8 mouse cellular contexts compared by ENCODE assay signal in the genomic region with DNA sequence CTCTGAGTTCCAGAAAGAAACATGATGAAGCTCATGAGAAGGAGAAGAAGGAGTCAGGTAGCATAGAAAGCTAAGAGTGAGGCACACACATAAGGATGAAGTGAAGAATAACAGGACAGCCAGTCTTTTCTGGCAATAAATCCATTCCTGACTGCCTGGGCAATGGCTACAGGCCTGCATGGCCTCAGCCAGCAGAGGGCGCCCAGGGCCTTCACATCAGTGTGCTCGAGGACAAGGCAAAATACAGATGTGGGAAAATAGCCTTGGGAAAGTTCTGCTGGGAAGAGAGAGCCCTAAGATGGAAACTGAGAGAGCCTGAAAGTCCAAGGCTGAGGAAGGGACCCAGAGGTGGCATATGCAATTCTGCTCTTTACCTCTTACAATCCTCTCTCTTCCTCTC. TPM values are rescaled to one million over a fixed set of nuclear protein-coding genes. Genes with fewer than 3 reads are reported as not detected.
DNase-seq lines count a peak whose midpoint lies in the region; ATAC-seq and TF ChIP-seq lines count a peak whose summit lies in the region.

No protein-coding gene starts in this region.

- peak; percentile 59 for DNase-seq in brain, embryonic 18.5 days (ENCODE audit: low read depth, low spot score)
- DNase-seq in forebrain, embryonic 11.5 days (ENCODE audit: low spot score) = peak; percentile 89
- peak; percentile 86 to 91 for DNase-seq in heart, postnatal 14 days
- peak; percentile 63 to 90 for DNase-seq in kidney, postnatal 36 days
- no peak for DNase-seq in liver, embryonic 14.5 days (ENCODE audit: low read depth in 3 of 3, low spot score in 3 of 3)
- peak; percentile 45 for DNase-seq in ovary, adult 18-20 months (ENCODE audit: low spot score)
- peak; percentile 60 for DNase-seq in urinary bladder, adult 2 months (ENCODE audit: low spot score)

- H3K36me3 ChIP-seq in E14TG2a.4 (ENCODE audit: insufficient read depth, low read length) = no peaks in the 10 kb centered on the region
- no peaks in the 10 kb centered on the region for H3K36me3 ChIP-seq in forebrain, embryonic 11.5 days (ENCODE audit: control insufficient read depth, insufficient read depth, low read length)
- H3K36me3 ChIP-seq in liver, embryonic 14.5 days (replicated peaks; ENCODE audit: control insufficient read depth, insufficient read depth, low read depth) = no peaks in the 10 kb centered on the region

- H3K9me3 ChIP-seq in E14TG2a.4 (ENCODE audit: low read length) = no peaks in the 10 kb centered on the region
- no peaks in the 10 kb centered on the region for H3K9me3 ChIP-seq in forebrain, embryonic 11.5 days (ENCODE audit: control insufficient read depth, low read length)
- no peaks in the 10 kb centered on the region for H3K9me3 ChIP-seq in liver, embryonic 14.5 days (ENCODE audit: control insufficient read depth, low read length)

- H3K9ac ChIP-seq in forebrain, embryonic 11.5 days (ENCODE audit: low read length) = no peak overlapping the region
- no peak overlapping the region for H3K9ac ChIP-seq in liver, embryonic 14.5 days (replicated peaks)

- no peak for TF ChIP-seq EP300 in liver, embryonic 14.5 days (IDR thresholded peaks at IDR 0.05; ENCODE audit: low read depth)

- 0% methylated on average over 2 of the region's 2 CpGs for WGBS in forebrain, embryonic 11.5 days
- 0% methylated on average over 2 of the region's 2 CpGs for WGBS in liver, embryonic 14.5 days (ENCODE audit: insufficient replicate concordance)

- peak; percentile 95 for TF ChIP-seq CTCF in E14TG2a.4 (conservative IDR thresholded peaks at IDR 0.05; ENCODE audit: low read length)
- TF ChIP-seq CTCF in liver, embryonic 14.5 days (IDR thresholded peaks at IDR 0.05; ENCODE audit: low read depth) = peak; percentile 88

- no peaks in the 10 kb centered on the region; the same call in 1 of the 2 replicates for H3K27me3 ChIP-seq in E14TG2a.4 (ENCODE audit: insufficient read depth, low read length)
- no peaks in the 10 kb centered on the region for H3K27me3 ChIP-seq in forebrain, embryonic 11.5 days (ENCODE audit: control insufficient read depth, insufficient read depth, low read length)
- no peaks in the 10 kb centered on the region for H3K27me3 ChIP-seq in liver, embryonic 14.5 days (ENCODE audit: control insufficient read depth, insufficient read depth, low read length)

- H3K4me1 ChIP-seq in E14TG2a.4 (replicated peaks; ENCODE audit: low read depth, low read length) = no peaks in the 10 kb centered on the region
- no peaks in the 10 kb centered on the region for H3K4me1 ChIP-seq in forebrain, embryonic 11.5 days (replicated peaks; ENCODE audit: control insufficient read depth, insufficient read depth, low read length)
- H3K4me1 ChIP-seq in liver, embryonic 14.5 days (replicated peaks; ENCODE audit: control insufficient read depth in 2 of 2, insufficient read depth in 2 of 2, low read length in 1 of 2) = no peaks in the 10 kb centered on the region

- H3K27ac ChIP-seq in forebrain, embryonic 11.5 days (ENCODE audit: low read depth, low read length) = no peak overlapping the region
- no peak overlapping the region for H3K27ac ChIP-seq in liver, embryonic 14.5 days

- no peak overlapping the region for H3K4me3 ChIP-seq in E14TG2a.4 (replicated peaks; ENCODE audit: low read length)
- no peak overlapping the region for H3K4me3 ChIP-seq in forebrain, embryonic 11.5 days (ENCODE audit: low read depth, low read length)
- H3K4me3 ChIP-seq in liver, embryonic 14.5 days (ENCODE audit: insufficient read depth in 1 of 2, low read depth in 2 of 2, low read length in 2 of 2) = no peak overlapping the region

- ATAC-seq in forebrain, embryonic 11.5 days (replicated peaks; ENCODE audit: low FRiP score) = peak; percentile 87
- ATAC-seq in liver, embryonic 14.5 days (ENCODE audit: insufficient read depth) = no peak

- intact Hi-C loops in heart, postnatal 14 days (cut with DNase I) = loop anchor here (2.0 to 10.0 kb wide), 3 partner anchors 136 to 780 kb away; a partner anchor contains a TSS

- no peak overlapping the region for H3K4me2 ChIP-seq in forebrain, embryonic 11.5 days (ENCODE audit: low read depth, low read length, severe bottlenecking)
- H3K4me2 ChIP-seq in liver, embryonic 14.5 days (ENCODE audit: low read depth) = no peak overlapping the region

RNA-seq across cellular contexts. Expression of a gene that starts 49.9 kb away (rescaled TPM):
- polyA plus RNA-seq in forebrain, embryonic 11.5 days (2014; fragmentation: Nextera tagmentation; extraction: Ambion mirVana) = 69.5 and 75.7 TPM in 2 replicates
- 10 to 100 TPM; 18.8 to 20.1 TPM for total RNA-seq in heart, postnatal 14 days (2021)
- polyA plus RNA-seq in liver, embryonic 14.5 days (2012; rRNA removed) = 2.9 and 3.2 TPM in 2 replicates
- polyA plus RNA-seq in liver, embryonic 14.5 days (2014; fragmentation: Nextera tagmentation; extraction: Ambion mirVana) = 4.8 and 6.3 TPM in 2 replicates
- 18.3 and 19.3 TPM in 2 replicates for polyA plus RNA-seq in urinary bladder, adult 2 months (2012; rRNA removed)

Comparison
In these comparisons a context has a peak if more than half of its experiments do, and no peak if none do; other contexts are left out.
1. DNase-seq: peak in brain, embryonic 18.5 days (single experiment), forebrain, embryonic 11.5 days (single experiment), heart, postnatal 14 days (2 of 2), kidney, postnatal 36 days (2 of 2), ovary, adult 18-20 months (single experiment) and urinary bladder, adult 2 months (single experiment); none in liver, embryonic 14.5 days (0 of 3).